Comparison of ENCODE assay signal across 8 mouse cellular contexts in the genomic region with DNA sequence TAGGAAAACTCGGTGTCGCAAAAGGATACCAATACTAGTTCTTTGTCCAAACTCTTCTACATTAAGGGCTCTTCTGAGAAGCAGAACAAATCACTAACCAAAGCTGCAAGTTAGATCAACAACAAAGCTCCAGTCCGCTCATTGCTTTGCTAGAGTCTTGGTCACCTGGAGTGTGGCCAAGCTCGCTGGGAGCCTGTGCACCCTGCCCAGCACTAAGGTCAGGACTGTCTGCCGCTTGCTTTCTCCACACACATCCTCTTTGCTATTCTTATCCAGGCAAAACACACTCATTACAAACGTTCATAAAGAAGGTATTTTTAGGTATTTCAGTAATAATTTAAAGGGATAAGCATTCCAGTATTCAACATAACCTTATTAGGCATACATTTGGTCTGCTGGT.
DNase-seq lines count a peak whose midpoint lies in the region; ATAC-seq lines count a peak whose summit lies in the region.

No protein-coding gene starts in this region.

- H3K4me3 ChIP-seq in hindbrain, embryonic 15.5 days: no peak overlapping the region
- no peak overlapping the region for H3K4me3 ChIP-seq in hindbrain, embryonic 14.5 days (replicated peaks; ENCODE audit: low read length)
- no peak overlapping the region for H3K4me3 ChIP-seq in heart, embryonic 12.5 days
- H3K4me3 ChIP-seq in liver, embryonic 13.5 days (replicated peaks): no peak overlapping the region
- no peak overlapping the region for H3K4me3 ChIP-seq in midbrain, embryonic 10.5 days

- H3K27me3 ChIP-seq in hindbrain, embryonic 15.5 days: no peaks in the 10 kb centered on the region
- no peaks in the 10 kb centered on the region for H3K27me3 ChIP-seq in hindbrain, embryonic 14.5 days (ENCODE audit: control insufficient read depth, insufficient read depth, low read length)
- H3K27me3 ChIP-seq in heart, embryonic 12.5 days (replicated peaks): no peaks in the 10 kb centered on the region
- H3K27me3 ChIP-seq in liver, embryonic 13.5 days: no peaks in the 10 kb centered on the region
- no peaks in the 10 kb centered on the region for H3K27me3 ChIP-seq in midbrain, embryonic 10.5 days (ENCODE audit: low read depth, poor library complexity, severe bottlenecking)

- H3K27ac ChIP-seq in hindbrain, embryonic 15.5 days (replicated peaks): 0 out of 2 replicates have a peak overlapping the region, but pooled peaks have one; percentile 5
- no peak overlapping the region for H3K27ac ChIP-seq in hindbrain, embryonic 14.5 days
- H3K27ac ChIP-seq in heart, embryonic 12.5 days (ENCODE audit: poor library complexity, severe bottlenecking): peak overlapping the region; percentile 60
- H3K27ac ChIP-seq in liver, embryonic 13.5 days: no peak overlapping the region
- no peak overlapping the region for H3K27ac ChIP-seq in midbrain, embryonic 10.5 days (replicated peaks)

- H3K4me2 ChIP-seq in hindbrain, embryonic 15.5 days: no peak overlapping the region
- H3K4me2 ChIP-seq in hindbrain, embryonic 14.5 days (replicated peaks): no peak overlapping the region
- 0 out of 2 replicates have a peak overlapping the region, but pooled peaks have one; percentile 19 for H3K4me2 ChIP-seq in heart, embryonic 12.5 days
- no peak overlapping the region for H3K4me2 ChIP-seq in liver, embryonic 13.5 days

- no peaks in the 10 kb centered on the region for H3K36me3 ChIP-seq in hindbrain, embryonic 15.5 days
- H3K36me3 ChIP-seq in hindbrain, embryonic 14.5 days (replicated peaks; ENCODE audit: control insufficient read depth, insufficient read depth): no peaks in the 10 kb centered on the region
- no peaks in the 10 kb centered on the region for H3K36me3 ChIP-seq in heart, embryonic 12.5 days
- H3K36me3 ChIP-seq in liver, embryonic 13.5 days: no peaks in the 10 kb centered on the region
- H3K36me3 ChIP-seq in midbrain, embryonic 10.5 days: no peaks in the 10 kb centered on the region

- no peaks in the 10 kb centered on the region for H3K4me1 ChIP-seq in hindbrain, embryonic 15.5 days (replicated peaks)
- H3K4me1 ChIP-seq in hindbrain, embryonic 14.5 days (replicated peaks; ENCODE audit: control insufficient read depth, insufficient read depth, low read length): 0 out of 2 replicates have a peak, but pooled peaks cover 3% of the 10 kb centered on the region
- peaks cover 33% of the 10 kb centered on the region for H3K4me1 ChIP-seq in heart, embryonic 12.5 days (replicated peaks)
- peaks cover 7% of the 10 kb centered on the region; the same call in 1 of the 2 replicates for H3K4me1 ChIP-seq in liver, embryonic 13.5 days (replicated peaks)
- H3K4me1 ChIP-seq in midbrain, embryonic 10.5 days: peaks cover 9% of the 10 kb centered on the region

- 58% methylated on average over 6 of the region's 6 CpGs for whole genome bisulfite sequencing in hindbrain, embryonic 15.5 days
- WGBS in hindbrain, embryonic 14.5 days: 67% methylated on average over 6 of the region's 6 CpGs
- 40% methylated on average over 6 of the region's 6 CpGs for WGBS in heart, embryonic 12.5 days
- WGBS in liver, embryonic 13.5 days (ENCODE audit: insufficient replicate concordance): 50% methylated on average over 6 of the region's 6 CpGs
- 76% methylated on average over 6 of the region's 6 CpGs for WGBS in midbrain, embryonic 10.5 days

- DNase-seq in hindbrain, embryonic 14.5 days (ENCODE audit: low spot score): no peak
- DNase-seq in adrenal gland, postnatal 10 days: peak; percentile 84
- DNase-seq in liver, embryonic 13.5 days: no peak
- peak; percentile 69 for DNase-seq in testis, postnatal 10 days (ENCODE audit: low spot score)
- DNase-seq in thymus, postnatal 4 days: no peak
- DNase-seq in midbrain, embryonic 10.5 days (ENCODE audit: low spot score): no peak

- no peak for ATAC-seq in hindbrain, embryonic 15.5 days (ENCODE audit: low FRiP score, low read depth)
- ATAC-seq in hindbrain, embryonic 14.5 days (ENCODE audit: low FRiP score): no peak
- ATAC-seq in heart, embryonic 12.5 days (ENCODE audit: insufficient number of reproducible peaks, low FRiP score): peak; percentile 67; the same call in 1 of the 2 replicates
- ATAC-seq in liver, embryonic 13.5 days (ENCODE audit: low read depth): peak; percentile 60; the same call in 1 of the 2 replicates

- H3K9me3 ChIP-seq in hindbrain, embryonic 15.5 days: no peaks in the 10 kb centered on the region
- no peaks in the 10 kb centered on the region for H3K9me3 ChIP-seq in hindbrain, embryonic 14.5 days (ENCODE audit: control insufficient read depth, low read length)
- H3K9me3 ChIP-seq in heart, embryonic 12.5 days (replicated peaks): no peaks in the 10 kb centered on the region
- no peaks in the 10 kb centered on the region for H3K9me3 ChIP-seq in liver, embryonic 13.5 days (replicated peaks)
- H3K9me3 ChIP-seq in midbrain, embryonic 10.5 days (replicated peaks): no peaks in the 10 kb centered on the region

- H3K9ac ChIP-seq in hindbrain, embryonic 15.5 days: no peak overlapping the region
- no peak overlapping the region for H3K9ac ChIP-seq in hindbrain, embryonic 14.5 days
- H3K9ac ChIP-seq in heart, embryonic 12.5 days: no peak overlapping the region
- H3K9ac ChIP-seq in liver, embryonic 13.5 days: no peak overlapping the region

Comparison
In these comparisons a context has a peak if more than half of its experiments do, and no peak if none do; other contexts are left out.
1. H3K27ac ChIP-seq: peak in hindbrain, embryonic 15.5 days (single experiment) and heart, embryonic 12.5 days (single experiment); none in hindbrain, embryonic 14.5 days (single experiment), liver, embryonic 13.5 days (single experiment) and midbrain, embryonic 10.5 days (single experiment).
2. ATAC-seq: peak in heart, embryonic 12.5 days (single experiment) and liver, embryonic 13.5 days (single experiment); none in hindbrain, embryonic 15.5 days (single experiment) and hindbrain, embryonic 14.5 days (single experiment).
3. DNase-seq: peak in adrenal gland, postnatal 10 days (single experiment) and testis, postnatal 10 days (single experiment); none in hindbrain, embryonic 14.5 days (single experiment), liver, embryonic 13.5 days (single experiment), thymus, postnatal 4 days (single experiment) and midbrain, embryonic 10.5 days (single experiment).